Mouse (Mus musculus): ENCODE measurements around the gene Pde6g.

The Pde6g gene

GRCm38 (mm10) chr11:120453306-120453705 lies at the start of gene Pde6g:
TSS of gene Pde6g (minus strand) at chr11:120453500.
- DNase-seq (ENCODE audit: low read depth, low spot score): no peak

DNA sequence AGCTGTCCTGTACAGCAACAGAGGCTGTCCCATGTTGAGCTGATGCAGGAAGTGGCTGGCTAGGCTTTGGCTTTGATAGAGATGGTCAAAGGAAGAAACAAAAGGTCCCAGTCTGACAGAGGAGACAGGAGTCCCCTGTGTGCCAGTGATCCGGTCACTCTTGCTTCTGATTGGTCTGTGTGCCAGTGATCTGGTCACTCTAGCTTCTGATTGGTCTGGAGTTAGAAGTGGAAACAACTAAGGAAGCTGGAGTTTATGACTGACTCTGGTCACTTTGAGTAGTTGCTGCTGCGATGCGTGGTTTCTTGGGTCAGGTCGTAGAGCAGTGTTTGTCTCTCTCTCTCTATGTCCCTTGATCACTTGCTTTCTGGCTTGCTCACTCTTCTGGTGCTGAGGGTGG lies 48.4 kb upstream of the Pde6g start:
- DNase-seq (ENCODE audit: low read depth, low spot score): no peak

GRCm38 (mm10) chr11:120501018-120501417 lies 47.7 kb upstream of the Pde6g start:
- DNase-seq (ENCODE audit: low read depth, low spot score): no peak

- DNase-seq (ENCODE audit: low read depth, low spot score): no peak
Measured at GRCm38 (mm10) chr11:120500357-120500756, 47.1 kb upstream of the Pde6g start.

DNA sequence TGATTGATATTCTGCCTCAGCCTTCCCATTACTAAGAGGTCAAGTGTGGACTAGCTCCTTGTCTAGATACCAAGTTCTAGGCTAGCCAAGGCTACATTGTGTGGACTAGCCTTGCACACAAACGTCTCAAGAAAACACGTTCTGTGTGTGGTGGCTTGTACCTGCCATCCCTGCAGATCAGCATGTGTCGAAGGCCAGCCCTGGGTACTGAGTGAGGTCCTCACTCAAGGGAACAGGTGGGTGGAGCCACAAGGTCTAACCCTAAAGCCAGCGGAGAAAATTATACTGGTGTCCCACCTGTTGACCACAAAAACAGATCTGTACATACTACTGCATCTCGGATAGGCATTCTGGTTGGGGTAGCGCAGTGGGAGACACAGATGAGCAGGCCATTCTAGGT lies 46.6 kb upstream of the Pde6g start:
- DNase-seq (ENCODE audit: low read depth, low spot score): no peak

- no peak for DNase-seq (ENCODE audit: low read depth, low spot score)
Measured at GRCm38 (mm10) chr11:120498891-120499290, 45.6 kb upstream of the Pde6g start.

GRCm38 (mm10) chr11:120498226-120498625 lies 44.9 kb upstream of the Pde6g start:
- no peak for DNase-seq (ENCODE audit: low read depth, low spot score)

GRCm38 (mm10) chr11:120497436-120497835 lies 44.1 kb upstream of the Pde6g start:
- DNase-seq (ENCODE audit: low read depth, low spot score): no peak

DNA sequence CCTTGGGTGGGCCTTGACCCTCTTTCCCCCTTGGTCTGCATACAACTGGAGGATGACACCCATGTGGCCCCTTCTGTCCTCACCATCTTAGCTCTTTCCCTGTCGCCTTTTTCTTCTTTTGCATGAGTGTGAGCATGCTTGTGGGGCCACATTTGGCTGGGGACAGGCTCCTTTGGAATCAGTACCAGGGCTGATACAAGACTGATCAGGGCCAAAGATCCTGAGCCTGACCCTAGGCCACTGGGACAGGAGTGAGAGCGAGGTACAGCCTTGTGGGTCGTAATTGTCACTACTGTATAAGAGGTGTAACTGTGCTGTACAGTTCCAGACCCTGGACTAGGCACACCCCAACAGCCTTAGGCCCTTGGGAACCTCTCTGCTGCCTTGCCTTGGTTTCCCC lies 40.6 kb upstream of the Pde6g start:
- no peak for DNase-seq (ENCODE audit: low read depth, low spot score)

- DNase-seq (ENCODE audit: low read depth, low spot score): no peak
Measured at GRCm38 (mm10) chr11:120493351-120493750, 40.1 kb upstream of the Pde6g start.

GRCm38 (mm10) chr11:120492878-120493203 lies 39.5 kb upstream of the Pde6g start:
- DNase-seq (ENCODE audit: low read depth, low spot score): no peak

DNA sequence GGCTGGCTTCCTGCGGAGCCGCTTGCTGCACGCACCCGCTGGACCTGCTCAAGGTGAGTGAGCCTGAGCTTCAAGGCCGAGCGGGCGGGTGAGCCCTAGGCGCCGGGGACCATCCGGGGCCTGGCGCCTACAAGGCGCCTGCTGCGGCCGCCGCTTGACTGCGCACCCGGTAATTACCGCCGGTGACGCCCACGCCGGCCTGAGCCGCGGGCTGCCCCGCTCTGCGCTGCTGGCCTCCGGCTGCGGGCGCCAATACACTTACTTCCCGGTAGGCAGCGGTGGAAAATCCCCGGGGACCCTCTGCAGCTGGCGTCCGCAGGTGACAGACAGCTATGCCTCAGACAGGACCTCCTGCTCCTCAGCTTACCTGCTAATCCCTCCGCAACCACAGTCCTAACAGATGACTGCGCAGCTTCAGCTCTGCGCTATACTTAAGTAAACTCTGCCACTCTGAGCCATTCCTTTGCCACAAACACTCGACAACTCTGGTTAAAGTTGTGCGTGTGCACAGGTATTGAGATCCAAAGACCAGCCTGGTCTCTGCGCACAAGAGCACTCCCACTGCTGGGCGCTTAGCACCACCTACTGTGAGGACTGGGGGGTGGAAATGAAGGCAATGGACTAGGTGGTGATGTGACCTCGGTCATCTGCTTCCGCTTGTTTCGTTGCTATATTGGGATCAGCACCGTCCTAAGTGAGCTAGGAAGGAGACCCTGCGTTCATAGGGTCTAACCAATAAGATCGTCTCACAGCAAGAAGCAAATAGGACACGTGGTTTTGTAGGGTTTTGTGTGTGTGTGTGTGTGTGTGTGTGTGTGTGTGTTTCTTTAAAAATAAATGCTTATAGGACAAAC lies 39.0 kb upstream of the Pde6g start:
- peak; percentile 51 for DNase-seq (ENCODE audit: low read depth, low spot score)

DNA sequence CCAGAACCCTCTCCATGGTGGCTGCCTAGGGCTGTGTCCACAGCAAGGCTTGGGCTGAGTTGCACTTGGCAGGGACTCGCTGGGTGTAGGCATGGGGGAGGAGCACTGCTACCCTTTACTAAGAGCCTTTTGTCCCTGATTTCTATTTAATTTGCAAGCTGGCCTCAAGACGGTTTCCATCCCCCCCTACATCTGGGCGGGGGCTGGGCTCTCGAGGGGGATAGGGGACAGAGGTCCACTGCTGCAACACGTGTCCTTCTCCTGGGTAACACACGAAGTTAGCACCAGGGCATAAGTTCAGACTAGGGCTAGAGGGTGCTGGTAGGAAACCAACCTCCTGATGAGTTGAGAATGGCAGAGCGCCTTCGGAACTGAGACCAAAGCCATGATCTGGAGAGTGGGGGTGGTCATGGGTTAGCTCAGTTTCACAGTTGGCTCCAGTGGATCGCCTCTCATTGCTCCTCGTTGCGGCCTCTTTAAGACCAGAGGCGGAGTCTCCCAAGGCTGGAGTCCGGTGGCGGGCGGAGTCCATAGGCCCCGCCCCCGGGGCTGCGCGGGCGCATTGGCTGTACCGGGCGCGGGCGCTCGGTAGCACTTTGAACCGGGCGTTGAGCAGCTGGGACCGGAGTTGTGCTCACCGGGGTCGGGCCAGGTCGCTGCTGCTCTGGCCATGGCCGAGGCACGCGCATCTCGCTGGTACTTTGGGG lies 38.2 kb upstream of the Pde6g start, which contains the start of gene Slc25a10:
Gene Slc25a10, plus strand, starts transcription at position 524 of the 707 bp plus-strand sequence.
- peak; percentile 84 for DNase-seq (ENCODE audit: low read depth, low spot score)

GRCm38 (mm10) chr11:120490291-120491046 lies 37.2 kb upstream of the Pde6g start:
- no peak for DNase-seq (ENCODE audit: low read depth, low spot score)

DNA sequence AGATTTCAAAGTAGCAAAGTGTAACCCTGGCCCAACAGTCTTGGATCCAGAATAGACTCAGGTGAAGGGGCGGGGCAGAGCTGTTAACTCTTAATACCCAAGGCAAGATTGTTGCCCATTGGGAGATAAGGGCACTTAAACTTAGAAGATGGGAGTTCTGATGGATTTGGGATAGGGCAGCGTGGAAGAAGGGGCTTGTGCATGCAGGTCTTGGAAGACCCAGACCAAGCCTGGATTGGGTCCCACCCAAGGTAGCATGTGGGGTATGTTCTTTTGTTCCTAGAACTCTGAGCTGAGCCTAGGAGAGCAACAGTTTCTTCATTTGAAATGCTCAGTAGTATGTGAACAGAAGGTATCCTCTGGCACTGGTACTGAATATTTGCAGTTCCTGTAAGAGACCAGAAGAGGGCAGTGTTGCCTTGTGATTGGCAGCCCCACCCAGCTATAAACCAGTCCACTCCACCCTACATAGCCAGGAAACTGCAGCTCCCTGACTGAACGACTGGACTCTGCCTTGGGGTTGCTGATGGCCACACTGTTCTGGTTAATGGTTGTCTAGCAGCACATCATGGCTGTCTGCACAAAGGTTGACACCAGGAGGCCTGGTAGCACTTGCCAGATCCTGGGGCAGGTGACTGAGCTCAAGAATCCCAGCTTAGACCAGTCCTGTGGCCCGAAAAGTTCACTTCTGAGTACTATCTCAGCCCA lies 35.9 kb upstream of the Pde6g start:
- peak; percentile 88 for DNase-seq (ENCODE audit: low read depth, low spot score)

DNA sequence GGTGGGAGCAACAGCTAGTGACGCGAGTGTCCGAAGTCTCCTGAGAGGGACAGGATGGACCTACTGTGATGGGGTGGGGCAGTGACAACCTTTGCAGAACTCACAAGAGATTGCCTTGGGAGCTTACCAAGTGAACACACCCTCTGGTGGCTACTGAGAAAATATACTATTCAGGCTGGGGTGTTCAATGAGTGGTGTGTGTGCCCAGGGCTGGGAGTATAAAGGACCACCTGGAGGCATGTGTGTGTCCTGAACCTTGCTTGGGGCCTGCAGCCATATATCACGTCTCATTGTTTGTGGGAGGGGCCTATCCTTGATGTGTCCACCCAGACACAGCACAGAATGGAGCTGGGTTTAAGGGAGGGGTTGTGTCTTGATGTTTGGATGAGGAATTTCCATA lies 35.2 kb upstream of the Pde6g start:
- DNase-seq (ENCODE audit: low read depth, low spot score): no peak

DNA sequence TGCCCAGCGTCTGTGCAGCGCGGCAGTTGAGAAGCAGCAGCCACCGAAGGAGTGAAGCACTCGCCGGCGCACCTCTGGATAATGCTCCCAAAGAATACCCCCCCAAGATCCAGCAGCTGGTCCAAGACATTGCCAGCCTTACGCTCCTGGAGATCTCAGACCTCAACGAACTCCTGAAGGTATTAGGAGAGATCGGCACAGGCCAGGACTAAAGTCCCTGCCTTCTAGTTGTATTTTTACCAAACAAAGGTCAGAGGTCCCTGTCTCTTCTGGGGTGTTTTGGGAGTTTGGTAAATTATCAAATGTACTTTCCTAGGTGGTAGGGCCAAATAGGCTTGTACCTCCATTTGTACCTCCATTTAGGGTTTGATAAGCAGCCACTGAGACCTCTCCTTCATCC lies 32.0 kb upstream of the Pde6g start:
- DNase-seq (ENCODE audit: low read depth, low spot score): no peak

DNA sequence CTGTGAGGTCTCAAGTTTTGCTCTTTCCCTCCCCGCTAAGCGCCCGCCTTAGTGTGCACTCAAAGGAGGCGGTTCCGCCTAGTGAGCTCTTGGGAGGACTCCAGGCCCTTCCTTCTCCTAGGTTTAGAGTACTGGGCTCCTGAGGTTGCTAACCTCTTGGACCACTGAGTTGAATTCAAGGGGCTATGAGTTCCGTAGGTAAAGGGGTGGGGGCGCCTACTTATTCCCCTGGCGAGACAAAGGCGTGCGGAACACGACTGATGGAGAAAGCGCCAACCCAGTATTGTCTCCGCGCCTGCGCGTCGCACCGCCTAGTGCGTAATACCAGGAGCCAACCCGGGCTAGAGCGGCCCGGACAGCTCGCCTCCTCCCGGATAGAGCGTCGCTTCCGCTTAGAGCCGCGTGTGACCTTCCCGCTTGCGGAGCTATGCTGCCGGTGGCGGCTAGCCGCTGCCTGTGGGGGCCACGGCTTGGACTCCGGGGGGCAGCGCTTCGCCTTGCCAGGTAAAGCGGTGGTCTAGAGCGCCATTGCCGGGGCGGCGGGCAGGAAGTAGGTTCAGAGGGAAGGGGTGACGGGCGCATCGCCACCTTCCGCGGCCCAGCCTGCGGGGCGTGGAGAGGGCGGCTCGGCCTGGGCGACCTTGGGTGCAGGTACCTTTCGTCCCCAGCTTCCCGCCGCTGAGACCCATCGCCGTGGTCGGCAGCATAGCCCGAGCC lies 31.1 kb upstream of the Pde6g start, which contains the start of gene Mrpl12:
Gene Mrpl12, plus strand, starts transcription at position 349 of the 717 bp plus-strand sequence.
- DNase-seq (ENCODE audit: low read depth, low spot score): peak; percentile 94

- no peak for DNase-seq (ENCODE audit: low read depth, low spot score)
Measured at GRCm38 (mm10) chr11:120483448-120483934, 30.2 kb upstream of the Pde6g start.

- no peak for DNase-seq (ENCODE audit: low read depth, low spot score)
Measured at GRCm38 (mm10) chr11:120472052-120472451, 18.8 kb upstream of the Pde6g start.

- DNase-seq (ENCODE audit: low read depth, low spot score): no peak
Measured at GRCm38 (mm10) chr11:120467736-120468092, 14.4 kb upstream of the Pde6g start.

Data from forelimb bud, embryonic 11.5 days (tissue).